8 mouse cellular contexts compared by ENCODE assay signal in the genomic region with DNA sequence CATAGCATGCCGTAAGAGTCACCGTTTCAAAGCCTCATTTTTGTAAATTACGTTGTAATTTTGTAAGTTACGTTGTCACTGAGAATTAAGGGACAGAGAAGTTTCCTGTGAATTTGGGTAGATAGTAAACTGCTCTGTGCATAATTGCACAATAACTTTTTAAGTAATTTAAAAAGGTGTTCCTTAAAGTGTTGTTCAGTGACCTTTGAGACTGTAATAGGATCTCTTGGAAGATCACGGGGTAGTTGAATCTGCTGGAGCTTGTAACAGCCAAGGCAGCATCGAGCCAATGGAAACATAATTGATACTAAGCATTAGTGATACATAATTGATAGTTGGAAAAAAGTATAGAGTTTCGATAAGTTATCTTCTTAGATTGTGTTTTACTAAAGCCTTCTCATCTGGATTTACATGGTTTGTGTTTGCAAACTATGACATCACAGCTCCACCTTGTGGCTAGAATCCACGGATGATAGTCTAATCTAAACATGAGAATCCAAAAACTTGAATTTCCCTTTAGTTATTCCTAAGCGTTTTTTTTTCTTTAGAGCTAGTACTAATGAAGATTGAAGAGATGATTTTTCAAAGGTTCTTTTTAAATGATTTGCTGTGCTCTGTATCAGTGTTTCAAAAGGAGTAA.
DNase-seq lines count a peak whose midpoint lies in the region.

No protein-coding gene starts in this region.

- H3K27me3 ChIP-seq in splenic B cell, adult 2 months (ENCODE audit: control insufficient read depth, insufficient read depth, low read length, poor library complexity, severe bottlenecking): no peaks in the 10 kb centered on the region

- H3K36me3 ChIP-seq in splenic B cell, adult 2 months (ENCODE audit: control insufficient read depth, insufficient read depth, low read length, poor library complexity, severe bottlenecking): no peaks in the 10 kb centered on the region

- DNase-seq in cerebellum, adult 18-20 months: peak; percentile 34 to 43
- no peak for DNase-seq in cerebellum, adult 9-11 months
- peak; percentile 13 for DNase-seq in ovary, postnatal 10 days (ENCODE audit: low spot score)
- no peak for DNase-seq in ovary, postnatal 36 days (ENCODE audit: low spot score)
- DNase-seq in cerebellum, postnatal 14 days: peak; percentile 73 to 78
- peak; percentile 68 for DNase-seq in heart, postnatal 4 days
- peak; percentile 60 for DNase-seq in left cerebral cortex, postnatal 4 days
- DNase-seq in splenic B cell, adult 2 months (ENCODE audit: low read depth, low spot score): peak; percentile 8

- intact Hi-C loops in left cerebral cortex, postnatal 4 days (cut with DNase I): loop anchor here (10.0 kb wide), 1 partner anchor 456 kb away; no protein-coding TSS in a partner anchor

Comparison
In these comparisons a context has a peak if more than half of its experiments do, and no peak if none do; other contexts are left out.
1. DNase-seq: peak in cerebellum, adult 18-20 months (2 of 2), ovary, postnatal 10 days (single experiment), cerebellum, postnatal 14 days (2 of 2), heart, postnatal 4 days (single experiment), left cerebral cortex, postnatal 4 days (single experiment) and splenic B cell, adult 2 months (single experiment); none in cerebellum, adult 9-11 months (single experiment) and ovary, postnatal 36 days (single experiment).